Mouse (Mus musculus): ENCODE measurements around the gene Rundc3a. TPM values are rescaled to one million over a fixed set of nuclear protein-coding genes. Genes with fewer than 3 reads are reported as not detected.

Rundc3a gene
- polyA plus RNA-seq, 1 experiment from 2014 or later = 127 TPM

GRCm38 (mm10) chr11:102352378-102352777, 40.8 kb upstream of the Rundc3a start:
- no peaks in the 10 kb centered on the region for H3K36me3 ChIP-seq (ENCODE audit: control insufficient read depth, insufficient read depth, low read length)
- WGBS = 60% methylated on average over 5 of the region's 5 CpGs
- ATAC-seq = no peak
- no peak overlapping the region for H3K4me3 ChIP-seq (ENCODE audit: low read length)
- H3K27ac ChIP-seq (ENCODE audit: low read depth, low read length) = no peak overlapping the region
- no peaks in the 10 kb centered on the region for H3K27me3 ChIP-seq (replicated peaks; ENCODE audit: control insufficient read depth, insufficient read depth, low read length)
- H3K9me3 ChIP-seq (ENCODE audit: control insufficient read depth, low read length) = no peaks in the 10 kb centered on the region
- H3K4me1 ChIP-seq (ENCODE audit: control insufficient read depth, insufficient read depth, low read depth, low read length) = no peaks in the 10 kb centered on the region
- H3K4me2 ChIP-seq (ENCODE audit: low read length) = no peak overlapping the region
- no peak overlapping the region for H3K9ac ChIP-seq (ENCODE audit: low read depth, low read length)

GRCm38 (mm10) chr11:102353021-102353431, 40.2 kb upstream of the Rundc3a start:
- Histone ChIP-seq H3K27ac (ENCODE audit: low read depth, low read length) (no peak overlapping the region), H3K4me1 (ENCODE audit: control insufficient read depth, insufficient read depth, low read depth, low read length) (no peaks in the 10 kb centered on the region), H3K9ac (ENCODE audit: low read depth, low read length) (no peak overlapping the region), H3K9me3 (ENCODE audit: control insufficient read depth, low read length) (no peaks in the 10 kb centered on the region), H3K27me3 (replicated peaks; ENCODE audit: control insufficient read depth, insufficient read depth, low read length) (no peaks in the 10 kb centered on the region), H3K36me3 (ENCODE audit: control insufficient read depth, insufficient read depth, low read length) (no peaks in the 10 kb centered on the region), H3K4me2 (ENCODE audit: low read length) (no peak overlapping the region), H3K4me3 (ENCODE audit: low read length) (no peak overlapping the region)
- WGBS = 44% methylated on average over 8 of the region's 8 CpGs
- ATAC-seq = no peak

- no peaks in the 10 kb centered on the region for H3K27me3 ChIP-seq (replicated peaks; ENCODE audit: control insufficient read depth, insufficient read depth, low read length)
- H3K4me1 ChIP-seq (ENCODE audit: control insufficient read depth, insufficient read depth, low read depth, low read length) = no peaks in the 10 kb centered on the region
- WGBS = 87% methylated on average over 3 of the region's 3 CpGs
- no peaks in the 10 kb centered on the region for H3K36me3 ChIP-seq (ENCODE audit: control insufficient read depth, insufficient read depth, low read length)
- ATAC-seq = no peak
- H3K27ac ChIP-seq (ENCODE audit: low read depth, low read length) = no peak overlapping the region
- H3K4me3 ChIP-seq (ENCODE audit: low read length) = no peak overlapping the region
- H3K4me2 ChIP-seq (ENCODE audit: low read length) = no peak overlapping the region
- H3K9ac ChIP-seq (ENCODE audit: low read depth, low read length) = no peak overlapping the region
- no peaks in the 10 kb centered on the region for H3K9me3 ChIP-seq (ENCODE audit: control insufficient read depth, low read length)
Measured at GRCm38 (mm10) chr11:102355501-102355900, 37.7 kb upstream of the Rundc3a start.

- Histone ChIP-seq H3K27me3 (replicated peaks; ENCODE audit: control insufficient read depth, insufficient read depth, low read length) (no peaks in the 10 kb centered on the region; the same call in 1 of the 2 replicates), H3K4me1 (ENCODE audit: control insufficient read depth, insufficient read depth, low read depth, low read length) (no peaks in the 10 kb centered on the region), H3K36me3 (ENCODE audit: control insufficient read depth, insufficient read depth, low read length) (no peaks in the 10 kb centered on the region), H3K27ac (ENCODE audit: low read depth, low read length) (no peak overlapping the region), H3K9me3 (ENCODE audit: control insufficient read depth, low read length) (no peaks in the 10 kb centered on the region), H3K4me3 (ENCODE audit: low read length) (no peak overlapping the region), H3K4me2 (ENCODE audit: low read length) (no peak overlapping the region), H3K9ac (ENCODE audit: low read depth, low read length) (no peak overlapping the region)
- no peak for ATAC-seq
- WGBS = 83% methylated on average over 12 of the region's 12 CpGs
Measured at GRCm38 (mm10) chr11:102356190-102356589, 37.0 kb upstream of the Rundc3a start.

GRCm38 (mm10) chr11:102356636-102357350, 36.4 kb upstream of the Rundc3a start:
- no peaks in the 10 kb centered on the region for H3K4me1 ChIP-seq (ENCODE audit: control insufficient read depth, insufficient read depth, low read depth, low read length)
- H3K27ac ChIP-seq (ENCODE audit: low read depth, low read length) = no peak overlapping the region
- ATAC-seq = no peak
- H3K27me3 ChIP-seq (replicated peaks; ENCODE audit: control insufficient read depth, insufficient read depth, low read length) = no peaks in the 10 kb centered on the region; the same call in 1 of the 2 replicates
- no peak overlapping the region for H3K4me2 ChIP-seq (ENCODE audit: low read length)
- WGBS = 73% methylated on average over 31 of the region's 31 CpGs
- no peaks in the 10 kb centered on the region for H3K9me3 ChIP-seq (ENCODE audit: control insufficient read depth, low read length)
- no peak overlapping the region for H3K4me3 ChIP-seq (ENCODE audit: low read length)
- no peak overlapping the region for H3K9ac ChIP-seq (ENCODE audit: low read depth, low read length)
- H3K36me3 ChIP-seq (ENCODE audit: control insufficient read depth, insufficient read depth, low read length) = no peaks in the 10 kb centered on the region

- H3K4me1 ChIP-seq (ENCODE audit: control insufficient read depth, insufficient read depth, low read depth, low read length) = no peaks in the 10 kb centered on the region
- H3K27me3 ChIP-seq (replicated peaks; ENCODE audit: control insufficient read depth, insufficient read depth, low read length) = no peaks in the 10 kb centered on the region; the same call in 1 of the 2 replicates
- no peaks in the 10 kb centered on the region for H3K36me3 ChIP-seq (ENCODE audit: control insufficient read depth, insufficient read depth, low read length)
- H3K27ac ChIP-seq (ENCODE audit: low read depth, low read length) = no peak overlapping the region
- WGBS = 77% methylated on average over 10 of the region's 10 CpGs
- H3K9me3 ChIP-seq (ENCODE audit: control insufficient read depth, low read length) = no peaks in the 10 kb centered on the region
- ATAC-seq = no peak
- H3K4me2 ChIP-seq (ENCODE audit: low read length) = no peak overlapping the region
- no peak overlapping the region for H3K9ac ChIP-seq (ENCODE audit: low read depth, low read length)
- no peak overlapping the region for H3K4me3 ChIP-seq (ENCODE audit: low read length)
Measured at GRCm38 (mm10) chr11:102358365-102358764, 34.8 kb upstream of the Rundc3a start.

- Histone ChIP-seq H3K4me3 (ENCODE audit: low read length) (no peak overlapping the region), H3K27ac (ENCODE audit: low read depth, low read length) (no peak overlapping the region), H3K36me3 (ENCODE audit: control insufficient read depth, insufficient read depth, low read length) (no peaks in the 10 kb centered on the region), H3K9ac (ENCODE audit: low read depth, low read length) (no peak overlapping the region), H3K9me3 (ENCODE audit: control insufficient read depth, low read length) (no peaks in the 10 kb centered on the region), H3K27me3 (replicated peaks; ENCODE audit: control insufficient read depth, insufficient read depth, low read length) (no peaks in the 10 kb centered on the region; the same call in 1 of the 2 replicates), H3K4me1 (ENCODE audit: control insufficient read depth, insufficient read depth, low read depth, low read length) (no peaks in the 10 kb centered on the region), H3K4me2 (ENCODE audit: low read length) (no peak overlapping the region)
- WGBS = 91% methylated on average over 8 of the region's 8 CpGs
- no peak for ATAC-seq
Measured at GRCm38 (mm10) chr11:102361776-102362495, 31.3 kb upstream of the Rundc3a start.

GRCm38 (mm10) chr11:102363623-102364022, 29.6 kb upstream of the Rundc3a start:
- no peaks in the 10 kb centered on the region; the same call in 1 of the 2 replicates for H3K27me3 ChIP-seq (replicated peaks; ENCODE audit: control insufficient read depth, insufficient read depth, low read length)
- ATAC-seq = no peak
- no peak overlapping the region for H3K4me2 ChIP-seq (ENCODE audit: low read length)
- no peaks in the 10 kb centered on the region for H3K36me3 ChIP-seq (ENCODE audit: control insufficient read depth, insufficient read depth, low read length)
- no peak overlapping the region for H3K9ac ChIP-seq (ENCODE audit: low read depth, low read length)
- 80% methylated on average over 2 of the region's 2 CpGs for WGBS
- H3K4me1 ChIP-seq (ENCODE audit: control insufficient read depth, insufficient read depth, low read depth, low read length) = no peaks in the 10 kb centered on the region
- no peaks in the 10 kb centered on the region for H3K9me3 ChIP-seq (ENCODE audit: control insufficient read depth, low read length)
- no peak overlapping the region for H3K4me3 ChIP-seq (ENCODE audit: low read length)
- no peak overlapping the region for H3K27ac ChIP-seq (ENCODE audit: low read depth, low read length)

- Histone ChIP-seq H3K9ac (ENCODE audit: low read depth, low read length) (no peak overlapping the region), H3K9me3 (ENCODE audit: control insufficient read depth, low read length) (no peaks in the 10 kb centered on the region), H3K27ac (ENCODE audit: low read depth, low read length) (no peak overlapping the region), H3K4me1 (ENCODE audit: control insufficient read depth, insufficient read depth, low read depth, low read length) (no peaks in the 10 kb centered on the region), H3K4me2 (ENCODE audit: low read length) (no peak overlapping the region), H3K36me3 (ENCODE audit: control insufficient read depth, insufficient read depth, low read length) (no peaks in the 10 kb centered on the region), H3K27me3 (replicated peaks; ENCODE audit: control insufficient read depth, insufficient read depth, low read length) (no peaks in the 10 kb centered on the region; the same call in 1 of the 2 replicates), H3K4me3 (ENCODE audit: low read length) (no peak overlapping the region)
- WGBS = 82% methylated on average over 14 of the region's 14 CpGs
- ATAC-seq = no peak
Measured at GRCm38 (mm10) chr11:102364570-102365371, 28.4 kb upstream of the Rundc3a start.
